Mouse (Mus musculus): Measurements from ENCODE around the gene Uqcr11.

Gene Uqcr11

DNA sequence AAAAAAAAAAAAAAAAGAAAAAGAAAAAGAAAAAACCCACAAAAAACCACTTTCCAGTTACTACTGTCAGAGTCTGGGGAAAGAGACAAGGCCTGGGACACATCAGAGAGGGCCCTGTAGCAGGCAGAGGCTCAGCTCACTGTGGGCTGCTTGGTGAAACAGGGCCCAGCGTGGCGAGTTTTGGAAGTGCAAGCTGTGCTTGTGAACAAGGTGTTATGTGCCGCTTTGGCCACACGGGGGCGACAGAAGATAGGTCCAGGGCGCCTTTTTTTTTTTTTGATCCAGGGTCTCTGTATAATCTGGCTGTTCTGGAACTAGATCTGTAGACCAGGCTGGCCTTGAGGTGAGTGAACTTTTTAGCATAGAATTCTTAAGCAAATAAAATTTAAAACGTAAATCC is 30.5 kb downstream of the Uqcr11 start:
- no peak for DNase-seq (ENCODE audit: low read depth, low spot score)

DNA sequence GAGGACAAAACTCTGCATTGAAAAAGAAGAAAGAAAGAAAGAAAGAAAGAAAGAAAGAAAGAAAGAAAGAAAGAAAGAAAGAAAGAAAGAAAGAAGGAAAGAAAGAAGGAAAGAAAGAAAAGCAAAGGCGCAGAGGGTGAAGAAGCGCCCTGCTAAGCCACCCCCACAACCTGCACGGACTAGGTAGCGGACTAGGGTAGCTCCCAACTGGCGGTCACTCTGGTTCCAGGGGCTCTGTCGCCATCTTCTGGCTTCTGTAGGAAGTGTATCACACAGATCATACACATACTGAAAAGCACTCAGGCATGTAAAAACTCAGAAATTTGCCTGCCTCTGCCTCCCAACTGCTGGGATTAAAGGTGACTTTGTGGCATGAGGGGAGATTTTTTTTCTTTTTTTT is 32.6 kb downstream of the Uqcr11 start:
- no peak for DNase-seq (ENCODE audit: low read depth, low spot score)

DNA sequence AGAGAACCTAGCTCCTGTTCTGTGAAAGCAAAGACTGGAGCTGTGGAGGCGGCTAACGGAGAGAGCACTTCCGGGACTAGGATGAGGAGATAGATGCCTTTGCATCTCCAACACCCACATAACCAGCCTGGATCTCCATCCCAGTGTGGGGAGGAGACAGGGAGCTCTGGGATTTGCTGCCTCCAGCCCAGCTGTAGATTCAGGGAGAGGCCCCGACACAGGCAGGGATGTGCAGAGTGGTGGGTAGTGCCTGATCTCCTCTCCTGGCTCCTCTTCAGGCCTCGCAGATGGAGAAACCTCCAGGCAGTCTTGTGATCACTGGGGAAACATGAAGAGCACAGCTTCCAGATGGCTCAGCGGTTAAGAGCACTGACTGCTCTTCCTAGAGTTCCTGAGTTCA is 33.9 kb downstream of the Uqcr11 start:
- no peak for DNase-seq (ENCODE audit: low read depth, low spot score)

DNA sequence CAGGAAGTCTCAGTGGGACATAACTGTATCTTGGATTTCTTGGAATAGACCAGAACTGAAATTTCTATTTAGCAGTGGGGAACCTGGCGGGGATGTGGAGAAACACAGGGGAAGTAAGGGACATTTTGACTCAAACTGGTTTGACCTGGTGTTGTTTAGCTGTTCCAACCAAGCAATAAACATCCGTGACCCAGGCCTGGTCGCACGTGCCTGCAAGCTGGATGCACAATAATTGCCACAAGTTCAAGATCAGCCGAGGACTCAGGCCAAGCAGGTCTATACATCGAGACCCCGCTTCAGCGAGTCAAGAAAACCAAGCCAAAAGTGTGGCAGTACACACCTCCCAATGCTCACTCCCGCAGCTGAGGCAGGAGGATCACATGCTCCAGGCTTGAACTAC is 34.6 kb downstream of the Uqcr11 start:
- DNase-seq (ENCODE audit: low read depth, low spot score): no peak

DNA sequence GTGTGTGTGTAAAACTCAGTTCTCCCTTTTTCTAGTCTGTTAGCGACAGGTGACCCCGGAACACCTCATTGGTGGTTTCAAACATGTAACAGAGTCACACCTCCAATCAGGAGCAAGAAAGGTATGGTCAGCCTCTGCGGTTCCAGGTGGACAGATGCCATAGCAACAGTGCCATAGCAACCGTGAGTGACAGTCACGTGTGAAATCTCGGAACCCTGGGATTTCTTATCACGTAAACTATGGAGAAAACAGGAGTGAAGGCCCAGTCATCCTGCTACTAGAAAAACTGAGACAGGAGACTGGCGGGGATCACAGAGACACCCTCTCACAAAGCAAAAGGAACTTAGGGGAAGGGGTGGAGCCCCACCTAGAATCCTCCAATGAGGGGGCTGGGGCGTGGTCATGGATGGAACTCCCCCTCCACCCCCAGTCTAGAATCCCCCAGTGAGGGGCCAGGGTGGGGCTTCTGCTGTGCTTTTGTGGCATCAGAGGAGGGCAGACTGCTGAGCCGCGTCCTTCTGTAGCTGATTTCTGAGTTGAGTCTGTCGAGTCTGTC is 35.1 kb downstream of the Uqcr11 start:
- DNase-seq (ENCODE audit: low read depth, low spot score): peak; percentile 67

DNA sequence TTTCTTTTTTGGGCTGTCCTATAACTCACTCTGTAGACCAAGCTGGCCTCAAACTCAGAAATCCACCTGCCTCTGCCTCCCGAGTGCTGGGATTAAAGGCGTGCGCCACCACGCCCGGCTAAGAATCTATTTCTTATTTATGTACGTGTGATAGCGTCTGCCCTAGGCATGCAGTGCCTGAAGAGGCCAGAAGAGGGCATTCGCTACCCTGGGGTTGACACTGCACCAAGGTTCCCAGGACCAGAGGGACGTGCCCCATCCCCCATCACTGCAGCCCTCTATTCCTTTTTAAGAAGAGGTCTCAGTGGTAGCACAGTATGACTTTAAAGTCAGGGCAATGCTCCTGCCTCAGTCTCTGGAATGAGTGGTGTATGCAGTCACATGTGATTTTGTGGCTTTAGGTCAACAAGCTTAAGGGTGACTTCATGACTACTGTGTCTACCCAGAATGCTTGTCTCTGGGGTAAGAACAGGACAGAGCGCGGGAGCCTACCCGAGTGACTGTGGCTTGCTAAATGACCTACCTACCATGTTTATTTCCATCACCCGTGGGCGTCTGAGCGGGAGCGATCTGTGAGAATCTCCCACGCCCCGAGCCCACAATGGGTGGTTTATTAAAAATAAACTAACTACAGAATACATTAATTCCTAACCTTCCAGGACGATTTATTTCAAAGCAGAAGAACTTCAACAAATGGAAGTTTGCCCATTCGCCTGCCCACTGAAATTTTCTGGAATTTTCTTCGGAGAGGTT is 36.5 kb downstream of the Uqcr11 start:
- DNase-seq (ENCODE audit: low read depth, low spot score): no peak

DNA sequence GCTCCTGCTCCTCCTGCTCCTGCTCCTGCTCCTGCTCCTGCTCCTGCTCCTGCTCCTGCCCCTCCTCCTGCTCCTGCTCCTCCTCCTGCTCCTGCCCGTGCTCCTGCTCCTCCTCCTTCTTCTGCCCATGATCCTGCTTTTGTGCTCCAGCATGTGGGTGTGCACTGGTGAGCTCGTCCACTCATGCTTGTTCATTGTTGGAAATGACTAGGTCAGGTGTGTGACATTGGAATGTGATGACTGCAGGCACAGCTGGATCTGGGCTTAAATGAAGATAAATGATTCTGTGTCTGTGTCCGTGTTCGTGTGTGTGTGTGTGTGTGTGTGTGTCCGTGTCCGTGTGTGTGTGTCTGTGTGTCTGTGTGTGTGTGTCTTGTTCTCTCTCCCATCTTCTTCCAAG is 38.2 kb downstream of the Uqcr11 start:
- no peak for DNase-seq (ENCODE audit: low read depth, low spot score)

DNA sequence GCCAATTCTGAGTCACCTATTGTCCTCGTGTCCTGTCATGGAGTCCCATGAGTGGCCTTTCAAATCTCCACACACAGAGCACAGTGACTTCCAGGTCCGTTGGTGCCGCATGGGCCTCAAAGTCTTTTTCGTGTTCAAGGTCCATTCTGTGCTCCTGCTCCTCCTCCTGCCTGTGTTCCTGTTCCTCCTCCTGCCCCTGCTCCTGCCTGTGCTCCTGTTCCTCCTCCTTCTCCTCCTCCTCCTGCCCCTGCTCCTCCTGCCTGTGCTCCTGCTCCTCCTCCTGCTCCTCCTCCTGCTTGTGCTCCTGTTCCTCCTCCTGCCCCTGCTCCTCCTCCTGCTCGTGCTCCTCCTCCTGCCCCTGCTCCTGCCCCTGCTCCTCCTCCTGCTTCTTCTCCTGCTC is 38.7 kb downstream of the Uqcr11 start:
- no peak for DNase-seq (ENCODE audit: low read depth, low spot score)

DNA sequence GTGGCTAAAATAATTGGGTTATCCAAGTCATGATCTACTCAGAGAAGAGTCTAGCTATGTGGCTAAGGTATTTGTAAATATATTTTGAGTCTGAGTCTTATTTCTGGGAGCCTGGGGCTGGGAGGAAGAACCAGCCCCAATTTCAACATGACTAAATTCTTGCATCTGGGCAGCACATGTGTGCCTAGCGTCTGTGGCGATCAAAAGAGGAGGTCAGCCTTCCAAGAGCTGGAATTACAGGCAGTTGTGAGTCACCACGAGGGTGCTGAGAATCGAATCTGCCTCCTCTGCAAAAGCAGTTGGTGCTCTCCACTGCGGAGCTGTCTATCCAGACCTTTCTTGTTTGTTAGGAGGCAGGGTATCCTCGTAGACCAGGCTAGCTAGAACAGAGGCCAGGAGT is 40.9 kb downstream of the Uqcr11 start:
- DNase-seq (ENCODE audit: low read depth, low spot score): no peak

DNA sequence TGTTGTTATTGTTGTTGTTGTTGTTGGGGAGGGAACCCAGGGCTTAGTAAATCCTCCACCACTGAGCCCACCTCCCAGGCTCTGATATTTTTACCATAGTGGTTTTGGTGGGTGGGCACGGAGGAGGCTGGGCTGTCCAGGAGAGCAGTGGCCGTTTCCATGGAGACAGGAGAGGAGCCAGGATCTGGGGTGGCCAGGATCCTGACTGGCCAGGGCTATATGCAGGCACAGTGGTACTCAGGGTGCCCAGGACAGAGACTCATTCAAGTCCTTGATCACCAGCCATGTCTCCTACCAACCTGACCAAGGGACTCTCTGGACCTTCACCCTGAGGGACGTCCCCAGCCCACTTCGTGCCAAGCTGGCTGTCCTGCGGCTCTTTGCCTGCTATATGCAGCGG is 42.9 kb downstream of the Uqcr11 start:
- DNase-seq (ENCODE audit: low read depth, low spot score): no peak

DNA sequence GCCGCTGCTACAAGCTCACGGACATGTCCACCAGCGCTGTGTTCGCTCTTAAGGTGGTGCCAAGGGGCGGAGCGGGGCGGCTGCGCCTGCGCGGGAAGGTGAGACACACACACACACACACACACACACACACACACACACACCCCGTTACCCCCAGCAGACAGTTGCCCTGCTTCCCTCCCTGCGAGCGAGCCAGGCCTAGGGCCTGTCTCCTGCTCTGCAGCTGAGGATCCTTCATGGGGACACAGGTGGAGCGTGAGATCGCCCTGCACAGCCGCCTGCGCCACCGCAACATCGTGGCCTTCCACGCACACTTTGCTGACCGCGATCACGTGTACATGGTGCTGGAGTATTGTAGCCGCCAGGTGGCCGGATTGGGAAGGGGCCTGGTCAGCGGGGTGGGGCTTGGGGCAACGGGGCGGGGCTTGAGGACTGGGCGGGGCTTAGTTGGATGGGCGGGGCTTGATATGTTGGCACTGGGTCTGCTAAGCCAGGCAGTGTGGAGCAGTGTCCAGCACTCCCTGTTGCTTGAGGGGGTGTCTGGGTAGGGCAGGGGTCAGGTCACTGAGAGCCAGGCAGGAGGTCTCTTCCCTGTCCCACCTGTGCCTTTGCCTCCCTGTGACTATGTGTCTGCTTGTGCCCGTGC is 48.5 kb downstream of the Uqcr11 start:
- no peak for DNase-seq (ENCODE audit: low read depth, low spot score)

DNA sequence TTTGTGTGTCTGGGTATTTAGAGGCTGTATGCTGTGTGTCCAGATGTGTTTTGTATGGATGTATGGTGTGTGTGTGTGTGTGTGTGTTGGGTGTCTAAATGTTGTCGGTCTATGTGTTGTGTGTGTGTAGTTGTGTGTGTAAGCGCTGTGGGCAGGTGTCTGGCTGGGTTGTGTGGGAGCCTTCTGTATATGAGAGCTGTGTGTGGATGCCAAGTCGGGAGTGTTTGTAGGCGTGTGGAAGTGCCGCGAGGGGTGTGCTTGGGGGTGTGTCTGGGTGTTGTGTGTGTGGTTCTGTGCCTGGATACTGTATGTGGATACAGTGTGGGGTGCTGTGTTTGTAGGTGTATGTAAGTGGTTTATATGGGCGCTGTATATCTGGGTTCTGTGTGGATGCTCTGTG is 49.3 kb downstream of the Uqcr11 start:
- DNase-seq (ENCODE audit: low read depth, low spot score): no peak

DNA sequence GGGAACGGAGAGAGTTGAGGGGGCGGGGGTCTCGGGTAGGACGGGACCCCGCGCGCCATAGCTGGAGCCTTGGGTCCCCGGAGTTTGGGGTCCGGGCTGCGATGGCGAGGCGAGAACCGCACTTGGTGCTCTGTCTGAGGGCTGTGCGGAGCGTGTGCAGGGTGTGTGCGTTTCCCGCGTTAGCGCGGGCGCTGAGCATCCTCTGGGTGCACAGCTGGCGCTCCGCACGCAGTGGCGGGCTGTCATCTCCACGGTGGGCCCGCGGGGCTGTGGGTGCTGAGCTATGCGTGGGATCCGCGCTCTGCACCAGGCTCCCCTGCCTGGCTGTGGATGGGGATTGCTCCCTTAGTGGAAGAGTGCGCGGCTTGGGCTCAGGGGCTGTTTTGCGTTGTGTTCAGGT is 49.9 kb downstream of the Uqcr11 start:
- no peak for DNase-seq (ENCODE audit: low read depth, low spot score)

DNA sequence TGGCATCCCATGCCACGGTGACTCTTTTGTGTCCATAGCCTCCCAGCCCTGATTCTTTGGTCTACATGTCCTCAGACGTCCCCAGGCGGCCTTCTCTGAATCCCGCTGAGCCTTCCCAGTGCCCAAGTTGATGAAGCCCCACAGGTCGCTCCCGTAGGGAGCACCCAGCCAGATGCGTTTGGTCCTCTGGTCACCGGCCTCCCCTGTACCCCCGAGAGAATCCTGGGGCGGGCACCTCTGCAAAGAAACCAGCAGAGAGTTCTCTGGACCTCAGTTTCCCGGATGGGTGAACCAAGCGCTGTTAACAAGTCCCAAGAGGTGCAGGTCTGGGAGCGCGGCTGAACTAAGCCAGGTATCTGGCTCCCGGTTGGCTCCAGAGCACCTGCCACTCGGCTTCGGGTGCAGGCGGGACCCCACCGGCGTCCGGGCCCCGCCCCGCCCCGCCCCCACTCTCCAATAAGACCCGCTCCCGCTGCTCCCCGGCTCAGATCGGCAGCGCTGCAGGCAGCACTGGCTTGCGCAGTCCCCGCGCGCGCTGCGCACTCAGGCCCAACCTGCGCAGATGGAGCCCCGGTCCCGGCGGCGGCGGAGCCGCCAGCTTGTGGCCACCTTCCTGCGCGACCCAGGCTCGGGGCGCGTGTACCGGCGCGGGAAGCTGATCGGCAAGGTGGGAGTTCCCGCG is 50.5 kb downstream of the Uqcr11 start, which contains the start of gene Plk5:
Gene Plk5, plus strand, starts transcription at position 459 of the 682 bp plus-strand sequence.
- DNase-seq (ENCODE audit: low read depth, low spot score): no peak

DNA sequence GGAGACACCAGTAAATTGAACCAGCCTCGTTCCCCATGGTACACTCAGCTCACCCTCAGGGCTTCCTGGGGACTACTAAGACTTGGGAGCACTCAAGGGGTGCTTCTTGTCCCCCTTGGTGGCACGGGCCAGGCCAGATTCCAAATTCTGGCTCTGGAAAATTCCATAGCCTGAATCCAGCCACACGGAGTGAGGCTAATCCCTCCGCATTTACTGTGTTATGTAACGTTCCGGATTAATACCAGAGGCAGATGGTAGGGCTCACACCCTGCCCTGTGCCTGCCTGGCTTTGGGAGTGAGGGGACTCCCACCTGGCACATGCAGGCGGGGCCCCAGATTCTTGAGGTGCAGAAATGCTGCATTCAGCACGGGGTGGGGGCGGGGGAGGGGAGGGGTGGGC is 51.2 kb downstream of the Uqcr11 start:
- DNase-seq (ENCODE audit: low read depth, low spot score): no peak

All from brain, embryonic 18.5 days (tissue).